Mouse (Mus musculus) neural tube, embryonic 12.5 days (tissue): ENCODE results near the gene Zfp61. TPM values are rescaled to one million over a fixed set of nuclear protein-coding genes. Genes with fewer than 3 reads are reported as not detected.
"Not testable (repeated sequence)": the region's sequence is repeated elsewhere in the genome, so short reads cannot be mapped to it uniquely, and the experiment has no call there.

ENCODE experiments used
- ATAC-seq: fragments of 200-750 bp; cut with Nextera tagmentation; 2 replicates; pipeline ENCODE4 v1.8.0; 2017; ENCODE audit warnings: low read depth, mild to moderate bottlenecking, moderate TSS enrichment, moderate library complexity; ENCODE audit not compliant: low FRiP score
- H3K27ac ChIP-seq: fragments of 300-500 bp; sonication (generic); 2 replicates; pipeline ENCODE4 v1.5.1; 2016
- H3K27me3 ChIP-seq: fragments of 300-500 bp; sonication (generic); replicated peaks from 2 replicates; pipeline ENCODE4 v1.6.1; 2016; ENCODE audit warnings: mild to moderate bottlenecking
- H3K36me3 ChIP-seq: fragments of 300-500 bp; sonication (generic); 2 replicates; pipeline ENCODE4 v1.6.1; 2016; ENCODE audit warnings: mild to moderate bottlenecking
- H3K4me1 ChIP-seq: fragments of 300-500 bp; sonication (generic); 2 replicates; pipeline ENCODE4 v1.6.1; 2016
- H3K4me2 ChIP-seq: fragments of 300-500 bp; sonication (generic); replicated peaks from 2 replicates; pipeline ENCODE4 v1.6.1; 2016; ENCODE audit warnings: mild to moderate bottlenecking
- H3K4me3 ChIP-seq: fragments of 300-500 bp; sonication (generic); 2 replicates; pipeline ENCODE4 v1.5.1; 2016
- H3K9ac ChIP-seq: fragments of 300-500 bp; sonication (generic); 2 replicates; pipeline ENCODE4 v1.6.1; 2016; ENCODE audit warnings: mild to moderate bottlenecking
- H3K9me3 ChIP-seq: fragments of 300-500 bp; sonication (generic); 2 replicates; pipeline ENCODE4 v1.6.1; 2016; ENCODE audit warnings: mild to moderate bottlenecking
- whole genome bisulfite sequencing: fragments of 180-500 bp; shearing (Covaris S2); methylation state at CpG from one replicate; pipeline ENCODE4 v1.1.7; 2016; 5-methylcytosine and 5-hydroxymethylcytosine counted together
- polyA plus RNA-seq: library from polyadenylated mRNA; unstranded; fragments of >200 nt; fragmentation: Nextera tagmentation; extraction: Ambion mirVana; gene quantifications from 2 replicates; pipeline ENCODE4 v1.2.1, GENCODE M21; 2016

Zfp61 gene
- polyA plus RNA-seq, 1 experiment from 2014 or later: 43.7 TPM

DNA sequence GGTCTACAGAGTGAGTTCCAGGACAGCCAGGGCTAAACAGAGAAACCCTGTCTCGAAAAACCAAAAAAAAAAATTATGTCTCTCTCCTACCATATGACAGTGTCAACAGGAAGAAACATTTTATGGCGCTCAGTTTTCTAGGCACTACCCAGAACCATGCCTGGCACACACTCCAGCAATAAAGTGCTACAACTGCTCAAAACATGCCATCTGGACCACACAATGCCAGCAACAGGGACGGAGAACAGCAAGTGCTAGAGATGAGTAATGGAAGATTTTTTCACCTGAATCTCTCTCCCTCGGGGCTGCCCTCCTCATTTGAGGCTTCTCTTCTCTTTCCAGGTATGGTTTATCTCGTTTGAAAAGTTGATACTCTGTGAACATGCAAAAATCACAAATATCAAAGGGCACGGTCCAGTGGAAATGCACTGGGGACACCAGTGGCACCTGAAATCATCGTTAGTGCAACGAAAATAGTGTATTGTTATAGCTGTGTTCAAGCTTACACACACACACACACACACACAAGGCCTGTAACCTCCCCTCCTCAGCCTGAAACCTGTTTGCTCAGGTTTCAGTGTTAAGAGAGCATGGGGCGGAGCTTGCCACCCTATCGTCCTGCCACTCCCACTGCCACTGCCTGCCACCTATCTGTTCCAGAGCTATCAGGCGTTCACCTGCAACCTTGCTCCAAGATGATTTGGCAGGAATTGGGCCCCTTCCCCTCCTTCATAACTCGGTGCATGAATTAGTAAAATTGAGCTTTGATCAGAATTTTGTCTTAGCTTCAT is 7.8 kb downstream of the Zfp61 start:
- Histone ChIP-seq H3K36me3 (peaks cover 80% of the 10 kb centered on the region), H3K27ac (no peak overlapping the region)
- WGBS: 83% methylated on average over 12 of the region's 12 CpGs

DNA sequence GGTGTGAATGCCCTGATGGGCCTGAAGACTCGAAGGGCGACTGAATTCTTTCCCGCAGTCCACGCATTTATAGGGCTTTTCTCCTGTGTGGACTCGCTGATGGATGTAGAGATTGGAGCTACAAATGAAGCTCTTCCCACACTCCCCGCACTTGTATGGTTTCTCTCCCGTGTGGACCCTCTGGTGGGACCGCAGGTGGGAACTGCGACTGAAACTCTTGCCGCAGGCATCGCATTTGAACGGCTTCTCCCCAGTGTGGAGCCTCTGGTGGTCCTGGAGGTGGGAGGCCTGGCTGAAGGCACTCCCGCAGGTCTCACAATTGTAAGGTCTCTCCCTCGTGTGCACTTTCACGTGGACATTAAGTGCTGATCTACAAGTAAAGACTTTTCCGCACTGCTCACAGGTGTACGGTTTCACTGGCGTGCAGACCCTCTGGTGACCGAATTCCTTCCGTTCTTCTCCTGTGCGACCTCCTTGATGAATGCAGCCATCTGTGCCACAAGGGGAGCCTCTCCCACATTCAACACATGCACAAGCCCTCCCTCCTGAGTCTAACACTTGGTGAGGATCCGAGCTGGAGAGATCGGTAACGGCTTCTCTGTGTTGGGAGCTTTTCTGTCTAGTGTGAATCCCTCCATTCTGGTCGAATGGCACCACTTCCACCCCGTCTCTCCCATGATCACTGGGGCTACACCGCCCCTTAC is 9.5 kb downstream of the Zfp61 start:
- H3K27me3 ChIP-seq: no peaks in the 10 kb centered on the region
- H3K9me3 ChIP-seq: 0 out of 2 replicates have a peak, but pooled peaks cover 3% of the 10 kb centered on the region
- peaks cover 97% of the 10 kb centered on the region for H3K36me3 ChIP-seq
- H3K4me1 ChIP-seq: no peaks in the 10 kb centered on the region
- no peak overlapping the region for H3K4me3 ChIP-seq
- no peak overlapping the region for H3K4me2 ChIP-seq
- H3K9ac ChIP-seq: no peak overlapping the region
- H3K27ac ChIP-seq: no peak overlapping the region
- WGBS: 93% methylated on average over 27 of the region's 27 CpGs
- ATAC-seq: no peak

More for the DNA sequence above, 7.8 kb downstream of the Zfp61 start:
- H3K4me3 ChIP-seq: no peak overlapping the region
- H3K27me3 ChIP-seq: no peaks in the 10 kb centered on the region
- H3K4me1 ChIP-seq: peaks cover 7% of the 10 kb centered on the region
- no peak overlapping the region for H3K4me2 ChIP-seq
- ATAC-seq: no peak
- no peak overlapping the region for H3K9ac ChIP-seq
- no peaks in the 10 kb centered on the region for H3K9me3 ChIP-seq

DNA sequence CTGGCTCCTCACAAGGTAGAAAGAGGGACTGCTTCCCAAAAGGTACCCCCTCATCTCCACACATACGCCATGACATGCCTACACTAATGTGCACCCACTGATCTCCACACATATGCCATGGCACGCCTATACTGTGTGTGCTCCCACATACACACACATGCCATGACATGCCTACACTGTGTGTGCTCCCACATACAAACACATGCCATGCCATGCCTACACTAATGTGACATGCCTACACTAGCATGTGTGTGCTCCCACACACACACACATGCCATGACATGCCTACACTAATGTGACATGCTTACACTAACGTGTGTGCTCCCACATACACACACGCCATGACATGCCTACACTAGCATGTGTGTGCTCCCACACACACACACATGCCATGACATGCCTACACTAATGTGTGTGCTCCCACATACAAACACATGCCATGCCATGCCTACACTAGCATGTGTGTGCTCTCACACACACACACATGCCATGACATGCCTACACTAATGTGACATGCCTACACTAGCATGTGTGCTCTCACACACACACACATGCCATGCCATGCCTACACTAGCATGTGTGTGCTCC is 10.8 kb downstream of the Zfp61 start:
- H3K4me2 ChIP-seq: no peak overlapping the region
- H3K27ac ChIP-seq: no peak overlapping the region
- no peak for ATAC-seq
- no peak overlapping the region for H3K4me3 ChIP-seq
- H3K4me1 ChIP-seq: no peaks in the 10 kb centered on the region
- H3K36me3 ChIP-seq: peaks cover 85% of the 10 kb centered on the region
- H3K9me3 ChIP-seq: 0 out of 2 replicates have a peak, but pooled peaks cover 3% of the 10 kb centered on the region
- H3K27me3 ChIP-seq: no peaks in the 10 kb centered on the region
- 92% methylated on average over 4 of the region's 4 CpGs for WGBS
- H3K9ac ChIP-seq: no peak overlapping the region

DNA sequence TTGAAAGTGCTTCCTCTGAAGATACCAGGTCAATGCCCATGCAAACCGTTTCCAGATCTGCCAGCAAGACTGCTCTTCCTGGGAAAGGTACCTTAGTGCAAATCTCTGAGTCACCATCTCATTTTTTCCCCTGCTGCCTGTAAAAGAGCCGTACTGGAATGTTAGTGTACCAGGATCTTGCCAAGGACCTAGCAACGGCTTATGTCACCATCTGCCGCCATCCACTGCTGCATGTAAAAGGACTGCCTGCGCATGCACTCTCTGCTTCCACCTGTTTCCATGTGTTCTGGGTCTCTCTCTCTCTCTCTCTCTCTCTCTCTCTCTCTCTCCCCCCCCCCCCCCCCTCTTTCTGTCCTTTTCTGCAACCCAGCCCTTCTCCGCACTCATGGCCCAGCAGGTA is 12.5 kb downstream of the Zfp61 start:
- H3K36me3 ChIP-seq: peaks cover 68% of the 10 kb centered on the region
- no peak overlapping the region for H3K4me3 ChIP-seq
- WGBS: 93% methylated on average over 6 of the region's 6 CpGs
- H3K4me1 ChIP-seq: no peaks in the 10 kb centered on the region
- ATAC-seq: no peak
- H3K27me3 ChIP-seq: no peaks in the 10 kb centered on the region
- no peak overlapping the region for H3K4me2 ChIP-seq
- H3K27ac ChIP-seq: no peak overlapping the region
- no peak overlapping the region for H3K9ac ChIP-seq
- 0 out of 2 replicates have a peak, but pooled peaks cover 3% of the 10 kb centered on the region for H3K9me3 ChIP-seq

DNA sequence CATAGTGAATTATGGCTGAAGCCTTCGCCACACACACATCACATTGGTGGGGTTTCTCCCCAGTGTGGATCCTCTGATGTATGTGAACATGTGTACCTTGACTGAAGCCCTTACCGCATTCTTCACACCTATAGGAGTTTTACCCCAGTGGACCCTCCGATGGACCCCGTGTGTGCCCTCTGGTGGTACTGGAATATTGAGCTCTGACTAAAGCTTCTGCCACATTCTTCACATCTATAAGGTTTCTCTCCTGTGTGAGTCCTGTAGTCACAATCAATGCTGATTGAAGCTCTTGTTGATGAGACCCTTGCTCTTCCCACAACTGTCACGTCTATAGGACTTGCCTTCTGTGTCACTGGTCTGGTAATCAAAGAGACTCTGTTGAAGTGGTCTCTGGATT is 13.4 kb downstream of the Zfp61 start:
- 87% methylated on average over 5 of the region's 5 CpGs for WGBS

DNA sequence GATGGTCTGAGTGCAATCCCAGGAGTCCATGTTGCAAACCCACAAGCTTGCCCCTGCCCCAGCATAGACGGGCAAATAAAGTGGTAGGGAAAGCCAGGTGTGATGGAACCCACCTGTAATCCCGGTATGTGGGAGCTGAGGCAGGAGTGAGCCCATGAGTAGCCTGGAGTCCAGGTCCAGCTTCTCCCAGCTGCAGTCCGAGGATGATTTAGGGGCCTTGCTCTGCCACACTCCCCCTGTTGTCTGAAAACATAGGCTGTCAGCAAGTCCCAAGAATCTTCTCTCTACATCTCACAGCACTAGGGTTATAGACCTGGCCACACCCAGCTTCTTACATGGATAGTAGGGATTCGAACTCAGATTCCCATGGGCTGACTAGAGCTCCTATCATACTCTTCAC is 14.1 kb downstream of the Zfp61 start:
- WGBS: 80% methylated on average over 4 of the region's 4 CpGs
- Histone ChIP-seq H3K4me1 (no peaks in the 10 kb centered on the region), H3K27ac (no peak overlapping the region), H3K4me3 (no peak overlapping the region), H3K9me3 (0 out of 2 replicates have a peak, but pooled peaks cover 3% of the 10 kb centered on the region), H3K36me3 (peaks cover 52% of the 10 kb centered on the region), H3K4me2 (no peak overlapping the region), H3K27me3 (no peaks in the 10 kb centered on the region), H3K9ac (no peak overlapping the region)
- ATAC-seq: no peak

More for the DNA sequence above, 13.4 kb downstream of the Zfp61 start:
- Histone ChIP-seq H3K9me3 (0 out of 2 replicates have a peak, but pooled peaks cover 3% of the 10 kb centered on the region), H3K27me3 (no peaks in the 10 kb centered on the region), H3K36me3 (peaks cover 60% of the 10 kb centered on the region), H3K4me2 (no peak overlapping the region), H3K4me3 (no peak overlapping the region), H3K27ac (no peak overlapping the region), H3K4me1 (no peaks in the 10 kb centered on the region), H3K9ac (no peak overlapping the region)
- no peak for ATAC-seq

DNA sequence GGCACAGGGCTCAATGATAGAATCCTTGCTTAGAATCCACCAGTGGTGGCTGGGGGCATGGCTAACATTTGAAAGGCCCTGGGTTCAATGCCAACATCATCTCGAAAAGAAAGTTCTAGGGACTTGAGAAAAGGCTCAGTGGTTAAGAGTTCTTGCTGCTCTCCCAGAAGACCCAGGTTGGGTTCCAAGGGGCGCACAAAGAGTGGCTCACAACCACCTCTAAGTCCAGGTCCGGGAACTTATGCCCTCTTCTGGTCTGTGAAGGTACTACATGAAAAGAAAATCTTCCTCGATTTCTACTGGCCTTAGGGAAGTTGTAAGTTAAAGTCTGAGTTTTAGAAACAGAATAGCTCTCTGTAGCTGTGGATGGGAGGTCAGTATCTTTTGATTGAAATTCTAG is 14.9 kb downstream of the Zfp61 start:
- Histone ChIP-seq H3K27me3 (no peaks in the 10 kb centered on the region), H3K9ac (no peak overlapping the region), H3K9me3 (0 out of 2 replicates have a peak, but pooled peaks cover 3% of the 10 kb centered on the region), H3K4me1 (no peaks in the 10 kb centered on the region), H3K4me3 (no peak overlapping the region), H3K4me2 (no peak overlapping the region), H3K36me3 (peaks cover 44% of the 10 kb centered on the region), H3K27ac (no peak overlapping the region)
- WGBS: 55% methylated on average over 4 of the region's 4 CpGs
- ATAC-seq: no peak

DNA sequence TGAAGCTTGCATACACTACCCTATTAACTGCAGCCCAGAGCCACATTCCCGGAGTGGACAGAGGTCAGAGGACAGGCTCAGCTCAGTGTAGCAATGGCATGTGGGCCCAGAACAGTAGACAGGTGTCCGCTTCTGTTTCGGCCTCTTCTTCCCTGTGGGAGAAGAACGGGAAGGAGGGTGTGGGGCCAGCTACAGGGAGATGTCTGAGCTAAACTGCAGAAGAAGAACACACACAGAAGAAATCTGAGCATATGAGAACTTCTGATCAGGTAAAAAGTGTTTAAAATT is 20.2 kb downstream of the Zfp61 start:
- Histone ChIP-seq H3K27me3 (no peaks in the 10 kb centered on the region), H3K9ac (no peak overlapping the region), H3K4me2 (no peak overlapping the region), H3K36me3 (peaks cover 5% of the 10 kb centered on the region), H3K27ac (no peak overlapping the region), H3K4me1 (no peaks in the 10 kb centered on the region), H3K4me3 (no peak overlapping the region), H3K9me3 (no peaks in the 10 kb centered on the region)
- no peak for ATAC-seq
- WGBS: 70% methylated on average over 4 of the region's 4 CpGs

DNA sequence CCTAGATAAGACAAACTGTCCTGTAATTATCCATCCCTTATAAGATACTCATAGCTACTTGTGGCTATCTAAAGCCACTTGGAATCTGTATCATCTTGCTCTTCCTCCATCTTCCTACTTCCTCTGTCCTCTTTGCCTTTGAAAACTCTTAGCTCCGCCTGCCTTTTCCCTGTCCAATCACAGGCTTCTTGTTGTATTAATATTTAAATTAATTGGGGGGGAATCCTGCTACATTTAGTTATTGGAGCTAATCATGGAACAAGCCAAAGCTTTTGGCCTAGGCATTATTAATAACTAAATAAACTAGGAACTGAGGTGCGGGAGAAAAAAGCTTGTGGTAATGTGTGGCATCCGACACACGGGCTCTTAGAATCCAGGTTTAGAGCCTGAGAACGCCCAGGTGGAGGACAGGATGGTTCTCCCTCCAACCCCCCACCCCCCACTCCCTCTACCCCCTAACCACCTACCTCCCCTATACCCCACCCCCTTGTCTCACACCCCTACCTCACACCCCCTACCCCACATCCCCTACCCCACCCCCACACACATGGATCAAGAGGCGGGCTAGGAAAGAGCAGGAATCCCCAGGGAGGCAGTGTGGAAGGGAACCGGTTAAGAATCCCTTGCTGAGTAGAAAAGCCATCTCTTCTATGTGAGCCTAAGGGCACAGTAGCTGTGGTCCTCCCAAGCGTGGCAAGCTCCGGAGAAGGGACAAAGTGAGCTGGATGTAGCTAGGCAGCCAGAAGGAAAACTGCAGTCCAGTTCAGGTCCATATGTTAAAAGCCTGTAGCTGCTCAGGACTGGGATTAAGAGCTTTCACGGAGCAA is 20.8 kb downstream of the Zfp61 start:
- 60% methylated on average over 10 of the region's 10 CpGs for WGBS
- H3K4me2 ChIP-seq: no peak overlapping the region
- no peak for ATAC-seq
- H3K27me3 ChIP-seq: no peaks in the 10 kb centered on the region
- peaks cover 11% of the 10 kb centered on the region for H3K36me3 ChIP-seq
- no peaks in the 10 kb centered on the region for H3K9me3 ChIP-seq
- no peak overlapping the region for H3K27ac ChIP-seq
- H3K9ac ChIP-seq: no peak overlapping the region
- H3K4me3 ChIP-seq: no peak overlapping the region
- H3K4me1 ChIP-seq: no peaks in the 10 kb centered on the region

DNA sequence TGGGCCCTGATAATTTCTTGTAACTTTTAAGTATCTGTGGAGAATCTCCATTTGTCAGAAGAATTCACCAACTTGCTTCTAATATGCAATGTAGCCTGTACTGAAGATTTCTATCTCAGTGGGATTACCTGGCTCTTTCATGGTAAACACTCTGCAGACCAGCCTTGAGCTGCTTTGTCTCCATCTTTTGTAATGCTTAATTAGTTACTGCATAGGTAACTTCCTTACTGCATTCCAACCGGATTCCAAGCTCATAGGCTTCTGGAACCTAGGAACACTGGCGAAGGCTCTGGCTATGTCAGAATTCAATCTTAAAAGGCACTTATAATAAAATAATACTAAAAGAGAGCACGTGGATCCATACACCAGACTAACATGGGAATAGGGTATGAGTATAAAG is 22.3 kb downstream of the Zfp61 start:
- 89% methylated on average over 3 of the region's 3 CpGs for WGBS
- H3K4me3 ChIP-seq, H3K4me2 ChIP-seq, H3K9me3 ChIP-seq, H3K9ac ChIP-seq, H3K4me1 ChIP-seq, H3K27me3 ChIP-seq, ATAC-seq, H3K27ac ChIP-seq: not testable (repeated sequence)
- peaks cover 25% of the 10 kb centered on the region for H3K36me3 ChIP-seq

DNA sequence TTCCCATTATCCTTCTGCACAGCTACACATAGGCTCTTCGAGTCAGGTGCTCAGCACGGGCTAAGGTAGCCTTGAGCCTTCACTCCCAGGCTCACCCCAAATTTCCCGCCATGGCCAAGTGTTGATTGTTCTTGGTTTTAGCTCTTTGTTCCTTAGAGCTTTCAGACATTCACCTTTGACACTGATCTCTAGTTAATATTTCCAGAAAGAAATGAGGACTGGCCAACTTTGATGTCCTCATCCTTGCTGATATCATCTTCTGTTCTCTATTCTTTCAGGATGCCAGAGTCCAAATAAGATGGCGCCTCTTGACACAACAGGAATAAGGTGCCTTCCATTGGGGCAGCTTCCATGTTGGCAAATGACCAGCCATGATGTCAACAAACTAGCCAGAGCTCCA is 26.6 kb downstream of the Zfp61 start:
- no peaks in the 10 kb centered on the region for H3K27me3 ChIP-seq
- no peak overlapping the region for H3K9ac ChIP-seq
- H3K9me3 ChIP-seq: no peaks in the 10 kb centered on the region
- 95% methylated on average over 4 of the region's 4 CpGs for WGBS
- no peak overlapping the region for H3K27ac ChIP-seq
- peaks cover 29% of the 10 kb centered on the region for H3K36me3 ChIP-seq
- H3K4me2 ChIP-seq: no peak overlapping the region
- peaks cover 4% of the 10 kb centered on the region; the same call in 1 of the 2 replicates for H3K4me1 ChIP-seq
- H3K4me3 ChIP-seq: no peak overlapping the region
- ATAC-seq: no peak

DNA sequence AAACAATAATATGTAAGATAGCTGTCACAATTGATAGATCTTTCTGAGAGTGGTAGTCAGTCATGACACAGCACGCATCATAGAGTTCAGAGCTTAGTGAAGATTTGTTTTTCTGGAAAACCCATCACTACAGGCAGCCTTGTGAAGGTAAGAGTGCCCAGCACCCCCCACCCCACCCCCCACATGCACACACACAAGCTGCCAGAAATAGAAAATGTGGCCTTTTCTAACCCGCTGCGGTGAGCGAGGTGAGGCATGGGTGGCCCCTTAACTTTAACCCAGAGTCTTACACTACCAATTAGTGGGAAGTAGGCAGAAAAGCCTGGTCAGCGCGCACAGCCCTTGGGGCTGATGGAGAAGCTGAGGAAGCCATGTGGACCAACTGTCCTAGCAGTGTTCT is 29.8 kb downstream of the Zfp61 start:
- H3K27me3 ChIP-seq: no peaks in the 10 kb centered on the region
- no peak overlapping the region for H3K4me3 ChIP-seq
- WGBS: 95% methylated on average over 6 of the region's 6 CpGs
- H3K36me3 ChIP-seq: peaks cover 26% of the 10 kb centered on the region
- H3K9me3 ChIP-seq: no peaks in the 10 kb centered on the region
- no peak for ATAC-seq
- peaks cover 4% of the 10 kb centered on the region; the same call in 1 of the 2 replicates for H3K4me1 ChIP-seq
- no peak overlapping the region for H3K27ac ChIP-seq
- no peak overlapping the region for H3K9ac ChIP-seq
- H3K4me2 ChIP-seq: no peak overlapping the region
